Mouse (Mus musculus) hindbrain, embryonic 16.5 days (tissue): ENCODE data around the gene Rgs7. TPM values are rescaled to one million over a fixed set of nuclear protein-coding genes. Genes with fewer than 3 reads are reported as not detected.

ENCODE experiments used
- ATAC-seq: fragments of 200-750 bp; cut with Nextera tagmentation; 2 replicates; pipeline ENCODE4 v1.8.0; 2017; ENCODE audit warnings: moderate TSS enrichment, moderate library complexity
- H3K27ac ChIP-seq: fragments of 300-500 bp; sonication (generic); 2 replicates; pipeline ENCODE4 v1.5.1; 2014; ENCODE audit warnings: low read depth, mild to moderate bottlenecking, control low read depth, low read length, moderate library complexity
- H3K27me3 ChIP-seq: fragments of 300-500 bp; sonication (generic); replicated peaks from 2 replicates; pipeline ENCODE4 v1.6.1; 2014; ENCODE audit warnings: low read length; ENCODE audit not compliant: control insufficient read depth, insufficient read depth
- H3K36me3 ChIP-seq: fragments of 300-500 bp; sonication (generic); 2 replicates; pipeline ENCODE4 v1.6.1; 2014; ENCODE audit warnings: mild to moderate bottlenecking, low read length, moderate library complexity, mixed read lengths; ENCODE audit not compliant: control insufficient read depth, insufficient read depth
- H3K4me1 ChIP-seq: fragments of 300-500 bp; sonication (generic); 2 replicates; pipeline ENCODE4 v1.6.1; 2014; ENCODE audit warnings: low read depth, low read length; ENCODE audit not compliant: control insufficient read depth, insufficient read depth
- H3K4me2 ChIP-seq: fragments of 300-500 bp; sonication (generic); 2 replicates; pipeline ENCODE4 v1.6.1; 2014; ENCODE audit warnings: mild to moderate bottlenecking, low read length, control low read depth, moderate library complexity
- H3K4me3 ChIP-seq: fragments of 300-500 bp; sonication (generic); 2 replicates; pipeline ENCODE4 v1.5.1; 2014; ENCODE audit warnings: mild to moderate bottlenecking, low read length, control low read depth, moderate library complexity
- H3K9ac ChIP-seq: fragments of 300-500 bp; sonication (generic); 2 replicates; pipeline ENCODE4 v1.6.1; 2014; ENCODE audit warnings: low read depth, mild to moderate bottlenecking, control low read depth, low read length, moderate library complexity
- H3K9me3 ChIP-seq: fragments of 300-500 bp; sonication (generic); 2 replicates; pipeline ENCODE4 v1.6.1; 2014; ENCODE audit warnings: mild to moderate bottlenecking, low read length, moderate library complexity; ENCODE audit not compliant: control insufficient read depth
- WGBS: fragments of 180-500 bp; shearing (Covaris S2); extraction: QIAGEN DNeasy Blood & Tissue Kit; methylation state at CpG from one replicate; pipeline ENCODE4 v1.1.7; 2014; 5-methylcytosine and 5-hydroxymethylcytosine counted together
- polyA plus RNA-seq: library from polyadenylated mRNA; unstranded; fragments of >200 nt; fragmentation: Nextera tagmentation; extraction: Ambion mirVana; gene quantifications from 2 replicates; pipeline ENCODE4 v1.2.1, GENCODE M21; 2015

Gene Rgs7
- polyA plus RNA-seq, 1 experiment from 2014 or later, result 46.5 TPM

- Histone ChIP-seq H3K9ac (peak overlapping the region; percentile 89), H3K27ac (peak overlapping the region; percentile 94), H3K9me3 (no peaks in the 10 kb centered on the region), H3K27me3 (no peaks in the 10 kb centered on the region), H3K36me3 (no peaks in the 10 kb centered on the region), H3K4me2 (peak overlapping the region; percentile 75), H3K4me3 (peak overlapping the region; percentile 78), H3K4me1 (peaks cover 7% of the 10 kb centered on the region)
- peak; percentile 86 for ATAC-seq
- 1% methylated on average over 11 of the region's 11 CpGs for WGBS
Observed at GRCm38 (mm10) chr1:175492683-175493043, 363 bp upstream of the Rgs7 start.

GRCm38 (mm10) chr1:175491511-175491860 lies 814 bp downstream of the Rgs7 start:
- 9% methylated on average over 6 of the region's 6 CpGs for WGBS
- ATAC-seq, result peak; percentile 48
- H3K36me3 ChIP-seq, result no peaks in the 10 kb centered on the region

GRCm38 (mm10) chr1:175485109-175485508 lies 7.2 kb downstream of the Rgs7 start:
- Histone ChIP-seq H3K27ac (no peak overlapping the region), H3K4me3 (no peak overlapping the region), H3K36me3 (0 out of 2 replicates have a peak, but pooled peaks cover 3% of the 10 kb centered on the region), H3K4me1 (no peaks in the 10 kb centered on the region; the same call in 1 of the 2 replicates), H3K9me3 (no peaks in the 10 kb centered on the region), H3K27me3 (no peaks in the 10 kb centered on the region), H3K9ac (no peak overlapping the region), H3K4me2 (no peak overlapping the region)
- ATAC-seq, result no peak
- WGBS, result 50% methylated on average over 4 of the region's 4 CpGs

More at GRCm38 (mm10) chr1:175491511-175491860, 814 bp downstream of the Rgs7 start:
- no peaks in the 10 kb centered on the region for H3K27me3 ChIP-seq
- H3K27ac ChIP-seq, result peak overlapping the region; percentile 94; the same call in 1 of the 2 replicates
- H3K4me2 ChIP-seq, result peak overlapping the region; percentile 75
- H3K9ac ChIP-seq, result peak overlapping the region; percentile 89
- peak overlapping the region; percentile 78 for H3K4me3 ChIP-seq
- H3K9me3 ChIP-seq, result no peaks in the 10 kb centered on the region
- peaks cover 7% of the 10 kb centered on the region for H3K4me1 ChIP-seq

- ATAC-seq, result no peak
- no peaks in the 10 kb centered on the region for H3K4me1 ChIP-seq
- no peaks in the 10 kb centered on the region for H3K27me3 ChIP-seq
- H3K9ac ChIP-seq, result no peak overlapping the region
- WGBS, result 94% methylated on average over 5 of the region's 5 CpGs
- no peaks in the 10 kb centered on the region for H3K36me3 ChIP-seq
- no peak overlapping the region for H3K4me2 ChIP-seq
- H3K27ac ChIP-seq, result no peak overlapping the region
- H3K4me3 ChIP-seq, result no peak overlapping the region
- H3K9me3 ChIP-seq, result no peaks in the 10 kb centered on the region
Observed at GRCm38 (mm10) chr1:175473060-175473459, 19.2 kb downstream of the Rgs7 start.

- Histone ChIP-seq H3K4me2 (no peak overlapping the region), H3K9me3 (no peaks in the 10 kb centered on the region), H3K27ac (no peak overlapping the region), H3K36me3 (0 out of 2 replicates have a peak, but pooled peaks cover 3% of the 10 kb centered on the region), H3K4me3 (no peak overlapping the region), H3K9ac (no peak overlapping the region), H3K27me3 (no peaks in the 10 kb centered on the region), H3K4me1 (no peaks in the 10 kb centered on the region)
- 48% methylated on average over 8 of the region's 8 CpGs for WGBS
- no peak for ATAC-seq
Observed at GRCm38 (mm10) chr1:175469087-175469788, 23.1 kb downstream of the Rgs7 start.

DNA sequence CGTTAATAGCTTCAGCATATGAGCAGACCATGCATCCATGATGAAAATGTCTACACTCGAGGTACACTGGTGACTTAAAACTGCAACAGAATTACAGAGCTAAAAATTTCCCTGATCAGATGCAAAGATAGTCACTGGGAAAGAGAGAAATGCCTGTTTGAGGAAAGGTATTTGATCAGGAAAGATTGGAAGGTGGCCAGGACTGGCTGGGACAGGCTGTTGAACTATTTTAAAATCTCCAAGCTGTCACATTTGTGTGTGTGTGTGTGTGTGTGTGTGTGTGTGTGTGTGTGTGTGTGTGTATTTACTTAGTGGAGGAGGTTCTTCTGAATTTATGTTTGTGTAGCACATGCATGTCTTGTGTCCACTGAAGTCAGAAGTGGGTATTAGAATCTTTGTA lies 27.7 kb downstream of the Rgs7 start:
- no peak overlapping the region for H3K27ac ChIP-seq
- H3K4me3 ChIP-seq, result no peak overlapping the region
- H3K36me3 ChIP-seq, result 0 out of 2 replicates have a peak, but pooled peaks cover 3% of the 10 kb centered on the region
- H3K9ac ChIP-seq, result no peak overlapping the region
- H3K4me2 ChIP-seq, result no peak overlapping the region
- H3K9me3 ChIP-seq, result no peaks in the 10 kb centered on the region
- no peaks in the 10 kb centered on the region for H3K4me1 ChIP-seq
- no peaks in the 10 kb centered on the region for H3K27me3 ChIP-seq
- 86% methylated on average over 2 of the region's 2 CpGs for WGBS
- ATAC-seq, result no peak

DNA sequence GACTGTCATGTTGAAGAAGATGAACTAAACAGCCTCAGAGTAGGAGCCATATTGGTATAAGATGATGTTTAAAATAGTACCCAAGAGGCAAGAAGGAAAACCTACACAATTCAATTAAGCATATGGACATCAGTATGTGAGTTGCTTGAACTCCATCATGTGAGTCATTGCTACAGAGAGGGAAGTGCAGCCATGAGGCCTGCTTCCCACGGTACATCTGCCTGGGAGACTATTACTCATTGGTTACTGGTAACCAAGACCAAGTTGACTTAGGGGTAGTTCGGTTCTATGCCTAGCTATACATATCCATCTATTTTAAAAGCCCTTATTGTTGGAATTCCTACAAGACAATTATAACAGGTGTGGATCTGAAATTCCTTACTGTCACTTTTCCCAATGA lies 29.9 kb downstream of the Rgs7 start:
- no peak for ATAC-seq
- H3K27me3 ChIP-seq, result no peaks in the 10 kb centered on the region

DNA sequence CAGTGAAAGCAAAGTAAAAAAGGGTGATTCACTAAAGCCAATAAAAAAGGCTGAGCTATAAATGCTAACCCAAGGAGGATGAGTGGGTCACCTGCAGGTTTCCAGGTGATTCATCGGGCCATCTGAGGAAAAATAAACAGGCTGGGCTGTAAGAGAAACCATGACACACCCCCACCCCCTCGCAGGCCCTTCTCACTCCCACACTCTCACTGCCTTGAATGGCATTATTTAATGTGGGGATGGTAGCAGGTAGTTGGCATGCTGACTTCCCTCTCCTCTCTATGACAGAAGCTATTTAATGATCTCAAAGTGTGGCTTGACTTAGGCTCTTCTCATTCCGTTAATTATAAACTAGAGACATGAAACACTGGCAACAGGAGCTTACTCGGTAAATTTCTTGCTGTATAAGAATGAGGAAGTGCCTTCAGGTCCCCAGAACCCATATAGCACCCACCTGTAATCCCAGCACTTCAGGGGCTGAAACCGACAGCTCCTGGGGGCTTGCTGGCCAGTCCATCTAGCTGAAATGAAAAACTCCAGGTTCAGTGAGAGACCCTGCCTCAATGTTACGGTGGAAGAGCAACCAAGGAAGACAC lies 38.2 kb downstream of the Rgs7 start:
- Histone ChIP-seq H3K4me3 (no peak overlapping the region), H3K27ac (no peak overlapping the region), H3K27me3 (no peaks in the 10 kb centered on the region), H3K4me2 (no peak overlapping the region), H3K36me3 (no peaks in the 10 kb centered on the region), H3K9ac (no peak overlapping the region), H3K4me1 (no peaks in the 10 kb centered on the region), H3K9me3 (no peaks in the 10 kb centered on the region)
- ATAC-seq, result no peak
- WGBS, result 82% methylated on average over 6 of the region's 6 CpGs

More for the DNA sequence above, 29.9 kb downstream of the Rgs7 start:
- H3K4me2 ChIP-seq, result no peak overlapping the region
- no peak overlapping the region for H3K27ac ChIP-seq
- H3K4me3 ChIP-seq, result no peak overlapping the region
- 93% methylated on average over 2 of the region's 2 CpGs for WGBS
- no peaks in the 10 kb centered on the region for H3K4me1 ChIP-seq
- no peak overlapping the region for H3K9ac ChIP-seq
- H3K36me3 ChIP-seq, result 0 out of 2 replicates have a peak, but pooled peaks cover 3% of the 10 kb centered on the region
- H3K9me3 ChIP-seq, result no peaks in the 10 kb centered on the region

DNA sequence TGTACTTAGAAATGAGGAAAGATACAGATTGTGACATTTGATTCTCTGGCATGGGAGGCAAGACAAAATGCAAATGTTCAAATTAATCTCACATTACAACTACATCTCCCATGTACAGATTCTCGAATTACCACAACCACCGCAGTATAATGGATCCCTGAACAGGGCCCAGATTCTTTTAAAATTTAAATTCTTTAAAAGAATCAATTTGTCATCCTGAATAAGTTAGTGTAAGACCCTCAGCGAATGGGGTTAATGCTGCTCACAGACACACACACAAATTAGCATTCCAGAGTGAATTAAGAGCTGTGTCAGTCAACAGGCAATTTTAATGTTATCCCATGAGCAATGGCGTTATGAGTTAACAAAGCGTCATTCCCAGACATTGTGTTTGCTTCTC lies 44.3 kb downstream of the Rgs7 start:
- no peak overlapping the region for H3K4me2 ChIP-seq
- ATAC-seq, result no peak
- no peaks in the 10 kb centered on the region for H3K36me3 ChIP-seq
- H3K4me1 ChIP-seq, result no peaks in the 10 kb centered on the region
- H3K27me3 ChIP-seq, result no peaks in the 10 kb centered on the region
- no peak overlapping the region for H3K27ac ChIP-seq
- H3K4me3 ChIP-seq, result no peak overlapping the region
- H3K9ac ChIP-seq, result no peak overlapping the region
- WGBS, result 46% methylated on average over 5 of the region's 5 CpGs
- no peaks in the 10 kb centered on the region for H3K9me3 ChIP-seq
